Mouse (Mus musculus) G1E (cell line): ENCODE data around the gene Retreg3.

Source experiments
- CTCF ChIP-seq: IDR thresholded peaks from 2 replicates; pipeline ENCODE4 v1.5.1; 2012; ENCODE audit warnings: low read depth, low read length, inconsistent platforms, mixed read lengths
- GATA1 ChIP-seq: IDR thresholded peaks from 2 replicates; pipeline ENCODE4 v1.6.1; 2012; ENCODE audit warnings: borderline replicate concordance, low read length, inconsistent platforms, mixed read lengths
- GATA2 ChIP-seq: IDR thresholded peaks from 2 replicates; pipeline ENCODE4 v1.6.1; 2012; ENCODE audit warnings: low read depth, low read length, inconsistent platforms, borderline replicate concordance
- POLR2AphosphoS5 ChIP-seq: IDR thresholded peaks from 2 replicates; pipeline ENCODE4 v1.6.1; 2012; ENCODE audit warnings: low read depth, low read length, inconsistent platforms; ENCODE audit not compliant: insufficient replicate concordance
- TAL1 ChIP-seq: conservative IDR thresholded peaks from 2 replicates; pipeline ENCODE4 v1.6.1; 2012; ENCODE audit warnings: low read depth, low read length, inconsistent platforms, mixed read lengths

GRCm38 (mm10) chr11:101061049-101061448 is 58.6 kb downstream of the Retreg3 start:
- TF ChIP-seq CTCF (no peak), POLR2AphosphoS5 (no peak), GATA1 (no peak), TAL1 (no peak), GATA2 (no peak)
